Mouse (Mus musculus): ENCODE results near the gene Dhx9.
"Not testable (repeated sequence)": the region's sequence is repeated elsewhere in the genome, so short reads cannot be mapped to it uniquely, and the experiment has no call there.

Gene Dhx9

DNA sequence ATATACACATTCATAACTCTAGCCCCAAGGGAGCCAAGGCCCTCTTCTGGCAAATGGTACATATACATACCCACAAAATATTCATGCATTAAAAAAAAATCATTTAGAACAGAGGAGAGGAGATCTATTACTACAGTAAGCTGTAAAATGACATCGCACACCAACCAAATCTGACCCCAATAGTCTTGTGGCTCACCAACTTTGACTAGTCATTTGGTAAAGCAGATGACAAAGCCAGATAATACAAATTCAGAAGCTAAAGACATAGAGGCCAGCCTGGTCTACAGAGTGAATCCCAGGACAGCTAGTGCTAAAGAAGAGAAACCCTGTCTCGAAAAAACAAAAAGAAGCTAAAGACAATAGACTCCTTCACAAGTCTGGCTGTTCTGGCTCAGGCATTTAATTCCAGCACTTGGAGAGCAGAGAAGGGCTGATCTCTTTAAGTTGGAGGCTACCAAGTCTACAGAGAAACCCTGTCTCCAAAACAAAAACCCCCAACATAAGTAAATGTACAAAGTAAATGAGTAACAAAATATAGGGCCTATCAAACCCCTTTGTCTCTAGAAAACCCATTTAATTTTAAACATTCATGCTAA lies 2.2 kb downstream of the Dhx9 start:
- DNase-seq, result no peak

DNA sequence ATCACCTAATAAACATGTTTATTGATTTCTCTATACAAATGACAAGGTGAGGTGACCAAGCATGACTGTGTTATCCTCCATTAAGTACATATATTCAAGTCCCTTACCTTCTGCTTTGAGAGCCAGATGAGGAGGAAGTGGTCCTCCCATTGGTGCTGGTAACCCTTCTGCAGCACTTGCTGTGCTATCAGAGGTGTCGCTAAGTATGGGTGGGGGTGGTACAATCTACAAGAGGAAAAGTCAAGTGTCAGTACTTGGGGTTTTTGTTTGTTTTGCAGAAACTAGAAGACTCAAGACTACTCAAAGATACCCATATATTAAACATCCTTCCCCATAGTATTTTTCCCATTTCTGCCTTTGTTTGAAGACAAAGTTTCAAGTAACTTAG lies 6.4 kb downstream of the Dhx9 start:
- no peak for DNase-seq

DNA sequence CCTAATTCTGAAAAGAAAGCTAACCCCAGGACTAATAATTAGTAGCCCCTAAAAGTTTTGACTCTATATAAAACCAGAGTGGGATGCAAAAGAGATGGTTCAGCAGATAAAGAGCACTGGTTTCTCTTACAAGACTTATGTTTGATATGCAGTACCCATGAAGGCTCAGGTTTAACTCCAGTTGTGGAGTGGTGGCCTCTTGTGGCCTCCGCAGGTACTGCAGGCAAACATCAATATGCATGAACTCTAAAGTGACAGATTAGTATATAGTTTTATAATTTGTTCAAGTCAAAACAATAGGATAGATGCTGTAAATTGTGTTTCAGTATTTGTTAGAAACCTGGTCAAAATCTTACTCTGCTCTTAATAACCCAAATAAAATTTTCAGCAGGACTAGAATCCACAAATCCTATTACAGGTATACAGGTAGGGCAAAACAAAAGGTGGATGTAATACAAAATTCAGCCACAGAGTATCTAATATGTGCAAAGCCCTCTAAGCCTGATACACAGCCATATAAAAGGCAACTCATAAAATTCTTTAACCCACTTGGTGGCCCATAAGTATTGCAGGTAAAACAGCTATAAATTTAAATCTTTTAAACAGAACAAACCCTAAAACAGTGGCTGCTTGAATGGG lies 7.0 kb downstream of the Dhx9 start:
- peak; percentile 76 for DNase-seq

DNA sequence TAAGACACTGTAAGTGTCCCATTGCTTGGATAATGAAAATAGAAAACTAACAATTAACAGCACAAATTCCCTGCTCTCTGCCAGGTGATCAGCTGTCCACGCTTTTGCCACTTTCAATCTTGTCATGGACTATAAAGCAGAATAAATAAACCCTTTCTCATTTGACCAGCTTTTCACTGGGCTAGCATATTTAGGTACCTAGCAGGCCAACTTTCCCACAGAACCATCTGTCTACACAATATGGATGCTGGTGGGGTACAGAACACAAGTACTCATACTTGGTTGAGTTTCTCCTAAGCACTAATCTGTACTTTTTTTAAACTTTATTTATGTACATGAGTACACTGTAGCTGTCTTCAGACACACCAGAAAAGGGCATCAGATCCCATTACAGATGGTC lies 8.2 kb downstream of the Dhx9 start:
- no peak for DNase-seq

DNA sequence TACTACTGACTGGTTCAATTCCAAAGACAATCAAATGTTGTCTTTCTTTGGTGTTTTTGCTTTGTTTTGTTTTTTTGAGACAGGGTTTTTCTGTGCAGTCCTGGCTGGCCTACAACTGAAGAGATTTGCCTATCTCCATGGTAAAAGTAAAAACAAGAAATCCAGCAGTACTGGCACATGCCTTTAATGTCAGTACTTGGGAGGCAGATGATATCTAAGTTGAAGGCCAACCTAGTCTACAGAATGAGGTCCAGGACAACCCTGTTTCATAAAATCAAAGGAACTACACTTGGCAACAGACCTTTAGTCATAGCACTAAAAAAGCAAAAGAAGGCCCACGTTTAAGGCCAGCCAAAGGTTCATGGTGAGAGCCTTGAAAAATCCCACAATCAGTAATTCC lies 25.7 kb downstream of the Dhx9 start:
- DNase-seq, result no peak

DNA sequence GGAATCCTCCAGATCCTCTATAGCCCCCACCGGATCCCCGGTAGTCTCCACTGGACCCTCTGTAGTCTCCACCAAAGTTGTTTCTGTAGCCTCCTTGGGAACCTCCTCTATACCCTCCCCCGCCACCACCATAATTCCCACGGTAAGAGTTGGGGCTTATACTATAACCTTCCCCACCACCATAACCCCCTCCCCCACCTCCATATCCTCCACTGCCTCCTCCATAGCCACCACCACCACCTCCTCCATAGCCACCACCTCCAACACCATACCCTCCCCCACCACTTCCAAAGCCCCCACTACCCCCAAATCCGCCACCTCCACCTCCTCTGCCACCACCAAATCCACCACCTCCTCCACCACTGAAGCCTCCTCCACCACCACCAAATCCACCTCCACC lies 31.3 kb downstream of the Dhx9 start:
- DNase-seq, result no peak

DNA sequence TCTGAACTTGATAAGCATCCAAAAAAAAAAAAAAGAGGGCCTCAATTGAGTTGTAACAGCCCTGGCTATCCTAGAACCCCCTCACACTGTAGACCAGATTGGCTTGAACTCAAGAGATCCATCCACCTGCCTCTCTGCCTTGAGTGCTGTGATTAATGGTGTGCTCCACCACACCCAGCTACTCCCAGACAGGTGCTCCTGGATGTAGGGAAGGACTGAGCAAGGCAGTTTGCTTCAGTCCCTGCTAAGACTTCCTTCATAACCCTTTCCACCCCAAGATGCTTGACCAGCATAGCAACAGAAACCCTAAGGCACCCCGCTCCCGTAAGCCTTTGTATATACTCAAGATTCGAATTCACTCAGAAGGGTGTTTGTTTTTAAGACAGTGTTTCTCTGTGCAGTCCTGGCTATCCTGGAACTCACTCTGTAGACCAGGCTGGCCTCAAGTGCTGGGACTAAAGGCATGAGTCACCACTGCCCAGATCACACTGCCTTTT lies 34.3 kb downstream of the Dhx9 start:
- no peak for DNase-seq

DNA sequence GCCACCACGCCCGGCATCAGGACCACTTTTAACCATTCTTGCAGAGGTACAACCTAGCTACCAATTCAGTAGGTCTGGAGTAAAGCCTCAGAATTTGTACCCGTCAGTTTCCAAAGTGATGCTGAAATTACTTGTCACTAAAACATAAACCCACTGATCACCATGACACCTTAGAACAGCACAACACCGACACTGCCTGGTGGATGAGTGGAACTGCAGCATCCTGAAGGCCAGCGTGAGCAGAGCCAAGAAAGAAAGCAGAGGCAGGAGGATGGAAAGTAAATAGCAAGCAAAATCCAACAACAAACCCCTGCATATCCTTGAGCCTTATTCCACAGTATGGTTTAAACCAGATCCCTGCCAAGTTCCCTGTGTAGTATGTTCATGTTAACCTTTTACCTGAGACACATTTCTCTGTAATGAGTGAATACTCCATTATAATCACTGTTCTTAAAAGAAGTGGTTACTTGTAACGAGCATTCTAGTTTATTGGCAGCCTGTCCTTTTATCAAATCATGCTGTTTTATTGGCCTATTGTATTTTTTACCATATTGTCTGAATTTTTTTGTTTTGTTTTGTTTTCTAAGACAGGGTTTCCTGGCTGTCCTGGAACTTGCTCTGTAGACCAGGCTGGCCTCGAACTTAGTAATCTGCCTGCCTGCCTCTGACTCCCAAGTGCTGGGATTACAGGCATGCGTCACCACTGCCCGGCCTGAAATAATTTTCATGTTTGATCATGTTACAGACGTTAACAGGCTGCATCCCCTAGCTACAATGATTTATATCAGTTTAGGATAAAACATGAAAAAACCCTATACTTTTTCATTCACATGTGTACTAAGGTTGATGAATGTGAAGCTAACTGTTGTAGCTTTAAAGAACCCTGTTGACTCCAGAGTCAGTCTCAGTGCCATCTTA lies 36.0 kb downstream of the Dhx9 start:
- DNase-seq, result no peak

DNA sequence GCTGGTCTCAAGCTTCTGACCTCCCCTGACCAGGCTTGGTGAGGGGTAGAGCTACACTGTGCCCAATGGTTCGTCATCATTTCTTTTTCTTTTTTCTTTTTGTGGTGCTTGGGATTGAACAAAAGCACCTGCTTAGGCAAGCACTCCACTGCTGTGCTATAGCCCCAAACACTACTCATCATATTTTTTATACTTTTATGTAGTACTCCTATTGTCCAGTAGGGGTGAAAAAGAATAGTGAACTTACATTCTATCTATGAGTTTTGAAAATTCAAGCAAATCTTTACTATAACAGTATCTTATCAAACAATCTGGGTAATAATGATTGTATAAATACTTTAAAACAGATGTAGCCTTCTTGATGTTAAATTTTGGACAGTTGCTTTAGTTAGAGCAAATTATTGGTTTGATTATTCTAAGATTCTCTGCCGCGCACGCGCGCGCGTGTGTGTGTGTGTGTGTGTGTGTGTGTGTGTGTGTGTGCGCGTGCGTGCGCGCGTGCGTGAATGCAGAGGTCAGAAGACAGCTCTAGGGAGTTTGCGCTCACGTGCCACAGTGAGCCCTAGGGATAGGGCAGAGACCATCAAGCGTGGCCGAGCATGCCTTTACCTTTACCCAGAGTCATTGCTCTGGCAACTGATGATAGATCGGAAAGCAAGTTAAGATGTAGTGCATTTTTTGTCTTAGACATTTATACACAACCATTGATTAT lies 41.2 kb downstream of the Dhx9 start:
- no peak for DNase-seq

DNA sequence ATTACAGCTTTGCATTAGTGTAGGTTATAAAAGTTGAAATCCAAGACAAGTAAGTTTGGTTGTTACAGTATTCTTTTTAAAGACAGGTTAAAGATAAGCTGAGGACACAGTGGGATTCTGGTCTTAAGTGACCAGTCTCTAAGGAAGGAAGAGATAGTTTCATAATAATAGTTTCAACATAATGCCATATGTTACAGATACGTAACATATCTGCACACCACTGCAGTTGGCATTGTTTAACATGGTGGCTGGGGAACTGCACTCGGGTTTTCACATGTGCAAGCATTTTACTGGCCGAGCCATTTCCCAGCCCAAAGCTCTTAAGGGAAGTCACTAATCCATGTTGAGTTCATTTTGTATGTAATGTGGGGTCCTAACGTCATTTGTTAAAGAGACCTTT lies 43.8 kb downstream of the Dhx9 start:
- DNase-seq, result no peak

DNA sequence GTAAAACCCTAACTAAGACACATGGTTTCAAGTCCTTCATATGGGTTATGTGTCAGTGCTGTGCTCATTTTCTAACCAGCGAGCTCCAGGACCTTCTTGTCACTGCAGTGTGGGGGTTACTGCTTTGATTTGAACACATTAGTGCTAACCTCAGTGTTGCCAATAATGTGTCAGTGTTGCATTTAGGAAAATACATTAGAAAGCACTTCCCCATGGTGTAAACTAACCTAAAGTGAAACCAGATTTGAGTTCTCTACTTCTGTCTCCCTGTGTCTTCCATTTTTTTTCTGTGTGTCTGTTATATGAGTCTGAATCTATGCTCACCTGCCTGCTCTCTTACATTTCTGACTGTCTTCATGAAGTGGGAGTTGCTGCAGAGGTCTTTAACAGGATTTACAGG lies 44.4 kb downstream of the Dhx9 start:
- no peak for DNase-seq

DNA sequence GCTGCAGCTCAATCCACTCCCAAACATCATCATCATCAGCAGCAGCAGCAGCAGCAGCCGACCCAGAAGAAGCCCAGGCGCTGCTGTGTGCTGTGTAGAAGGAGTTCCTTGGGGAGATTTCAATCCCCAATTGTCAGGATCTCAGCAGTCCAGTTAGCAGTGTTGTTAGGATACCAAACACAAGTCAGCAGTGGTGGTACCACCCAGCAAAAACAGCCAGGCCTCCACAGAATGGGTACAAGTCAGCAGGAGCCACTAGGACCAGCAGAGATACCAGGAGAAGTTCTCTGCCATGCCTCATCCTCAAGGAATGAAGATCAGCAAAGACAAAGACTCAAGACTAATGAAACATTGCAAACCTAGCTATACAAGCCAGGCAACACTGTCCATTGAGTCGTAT lies 45.8 kb downstream of the Dhx9 start:
- no peak for DNase-seq

DNA sequence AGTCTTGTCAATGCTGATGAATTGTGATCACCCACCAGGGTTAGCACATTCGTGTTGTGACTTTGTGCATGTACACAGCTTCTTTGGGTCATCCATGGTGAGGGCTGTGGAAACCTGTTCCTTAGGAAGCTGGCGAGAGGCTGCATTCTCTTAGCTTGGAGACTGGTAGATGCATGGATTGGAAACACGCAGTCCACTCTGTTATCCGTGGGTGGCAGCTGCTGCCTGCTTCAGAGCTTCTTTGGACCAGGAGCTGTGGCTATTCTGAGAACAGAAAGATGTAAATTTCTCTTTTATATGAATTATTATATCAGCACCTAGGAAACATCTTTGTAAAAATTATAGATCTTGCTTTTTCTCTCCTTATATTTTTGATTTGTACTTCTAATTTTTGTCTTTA lies 46.7 kb downstream of the Dhx9 start:
- DNase-seq, result no peak

DNA sequence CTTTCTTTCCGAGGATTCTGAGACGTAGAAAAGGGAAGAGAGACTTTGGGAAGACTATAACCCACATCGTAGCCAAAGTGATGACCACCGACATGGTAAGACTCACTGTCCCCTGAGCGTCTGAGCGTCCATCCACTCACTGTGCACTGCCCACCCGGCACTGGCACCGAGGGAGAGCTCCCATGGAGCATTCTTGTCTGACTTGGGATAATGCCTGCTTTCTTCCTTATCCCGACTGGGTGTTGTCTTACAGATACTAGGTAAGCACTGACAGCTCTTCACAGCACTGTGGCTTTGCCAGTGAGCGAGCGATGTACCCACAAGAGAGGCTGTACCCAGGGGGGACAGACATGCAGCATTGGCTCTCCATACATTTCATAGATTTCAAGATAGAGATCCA lies 49.9 kb downstream of the Dhx9 start:
- no peak for DNase-seq

DNA sequence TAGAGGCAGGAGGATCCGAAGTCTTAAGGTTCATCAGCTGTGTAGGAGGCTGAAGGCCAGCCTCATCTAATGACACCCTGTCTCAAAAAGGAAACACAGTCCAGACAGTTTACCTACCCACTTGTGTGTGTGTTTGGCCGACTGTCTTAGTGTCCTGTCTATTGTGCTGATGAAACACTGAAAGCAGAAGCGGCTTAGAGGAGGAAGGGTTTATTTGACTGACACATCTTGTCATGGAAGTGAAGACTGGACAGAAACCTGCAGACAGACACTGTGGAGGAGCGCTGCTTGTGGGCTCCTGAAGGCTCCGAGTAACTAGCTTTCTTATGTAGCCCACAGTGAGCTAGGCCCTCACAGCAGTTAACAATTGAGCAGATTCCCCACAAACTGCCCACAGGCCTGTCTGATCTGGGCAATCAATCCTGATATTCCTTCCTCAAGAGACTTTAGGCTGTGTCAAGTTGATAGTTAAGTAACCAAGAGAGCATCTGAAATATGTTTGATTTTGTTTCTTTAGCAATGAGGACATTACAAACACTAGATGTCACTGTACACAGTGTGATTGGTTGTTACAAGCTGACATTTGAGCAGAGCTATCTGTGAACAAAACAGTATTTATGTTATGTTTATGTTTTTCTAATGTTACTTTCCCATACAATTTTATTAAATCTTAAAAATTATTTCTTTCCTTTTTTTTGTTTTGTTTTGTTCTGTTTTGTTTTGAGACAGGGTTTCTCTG lies 53.4 kb downstream of the Dhx9 start:
- no peak for DNase-seq

DNA sequence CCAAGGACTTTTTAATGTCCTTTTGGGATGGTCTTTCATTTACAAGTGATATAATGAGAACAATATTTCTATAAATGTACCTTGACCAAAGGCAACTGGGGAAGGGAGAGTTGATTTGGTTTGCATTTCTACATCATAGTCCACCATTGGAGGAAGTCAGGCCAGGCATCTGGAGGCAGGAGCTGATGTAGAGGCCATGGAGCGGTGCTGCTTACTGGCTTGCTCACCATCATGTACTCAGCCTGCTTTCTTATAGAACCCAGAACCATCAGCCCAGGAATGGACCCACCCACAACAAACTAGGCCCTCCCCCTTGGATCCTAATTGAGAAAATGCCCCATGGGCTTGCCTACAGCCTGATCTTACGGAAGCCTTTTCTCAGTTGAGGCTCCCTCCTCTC lies 55.1 kb downstream of the Dhx9 start:
- no peak for DNase-seq

DNA sequence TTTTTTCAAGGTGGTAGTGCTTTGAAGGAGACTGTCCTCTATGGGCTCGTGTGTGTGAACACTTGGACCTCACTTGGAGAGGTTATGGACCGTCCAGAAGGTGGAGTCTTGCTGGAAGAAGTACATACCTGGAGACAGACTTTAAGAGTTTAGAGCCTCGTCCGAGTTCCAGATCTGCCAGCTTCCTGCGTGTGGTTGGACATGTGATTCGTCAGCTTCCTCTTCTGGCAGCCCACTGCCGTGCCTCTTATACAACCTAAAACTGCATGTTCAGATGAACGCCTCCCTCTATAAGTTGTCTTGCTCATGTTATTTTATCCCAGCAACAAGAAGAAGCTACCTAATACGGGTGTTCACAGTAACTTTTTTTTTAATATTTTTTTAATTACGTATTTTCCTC lies 55.8 kb downstream of the Dhx9 start:
- no peak for DNase-seq

DNA sequence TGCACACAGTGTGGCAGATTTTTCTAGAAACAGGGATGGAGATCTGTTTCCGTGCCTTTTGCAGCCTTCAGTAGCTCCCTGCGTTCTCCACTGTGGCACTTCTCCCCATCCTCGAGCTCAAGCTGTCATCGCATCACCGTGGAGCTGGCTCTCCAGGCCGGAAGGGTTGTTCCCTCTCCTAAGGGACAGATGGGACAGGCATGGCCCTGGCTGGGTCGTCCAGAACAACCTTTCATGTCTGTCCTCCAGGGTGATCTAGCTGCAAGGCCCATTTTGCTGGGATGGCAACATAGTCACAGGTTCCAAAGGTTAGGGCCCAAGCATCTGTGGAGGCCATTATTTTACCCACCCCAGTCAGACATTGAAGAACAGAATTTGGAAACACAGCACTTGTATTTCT lies 56.3 kb downstream of the Dhx9 start:
- no peak for DNase-seq

DNA sequence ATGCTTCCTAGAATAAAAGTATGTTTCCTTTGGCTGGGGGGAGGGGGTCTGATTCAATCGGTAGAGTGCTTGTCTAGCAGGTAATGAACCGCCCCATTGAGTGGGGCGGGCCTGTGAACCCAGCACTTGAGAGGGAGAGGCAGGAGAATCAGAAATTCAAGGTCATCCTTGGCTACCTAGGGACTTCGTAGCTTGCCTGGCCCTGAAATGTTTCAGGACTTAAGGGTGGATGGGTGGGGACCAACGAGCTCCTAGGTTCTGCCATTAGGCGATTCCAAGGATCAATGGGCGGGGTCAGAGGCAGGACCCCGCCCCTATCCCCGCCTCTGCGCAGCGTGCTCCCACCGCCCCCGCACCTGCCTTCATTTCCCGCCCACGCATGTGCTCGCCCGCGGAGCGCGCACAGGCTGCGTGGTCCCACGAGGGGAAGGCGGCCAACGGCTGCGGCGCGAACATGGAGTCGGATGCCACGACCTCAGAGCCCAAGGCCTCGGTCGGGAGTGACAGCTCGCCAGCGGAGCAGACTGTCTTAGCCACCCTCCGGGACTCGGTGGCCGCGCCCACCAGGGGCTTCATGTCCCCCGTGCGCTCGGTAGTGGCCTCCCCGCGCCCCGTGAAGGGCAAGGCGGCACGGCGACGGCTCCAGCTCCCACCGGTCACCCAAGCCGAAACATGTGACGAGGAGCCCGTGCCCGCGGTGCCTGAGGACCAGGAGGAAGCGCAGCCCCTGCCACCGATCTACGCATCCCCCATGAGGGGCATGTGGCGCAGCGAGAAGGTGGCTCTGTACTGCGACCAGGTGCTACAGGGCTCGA lies 62.5 kb downstream of the Dhx9 start, which contains the start of gene Shcbp1l:
TSS of gene Shcbp1l (plus strand) at position 393 of the 815 bp plus-strand sequence.
- peak; percentile 92 for DNase-seq

DNA sequence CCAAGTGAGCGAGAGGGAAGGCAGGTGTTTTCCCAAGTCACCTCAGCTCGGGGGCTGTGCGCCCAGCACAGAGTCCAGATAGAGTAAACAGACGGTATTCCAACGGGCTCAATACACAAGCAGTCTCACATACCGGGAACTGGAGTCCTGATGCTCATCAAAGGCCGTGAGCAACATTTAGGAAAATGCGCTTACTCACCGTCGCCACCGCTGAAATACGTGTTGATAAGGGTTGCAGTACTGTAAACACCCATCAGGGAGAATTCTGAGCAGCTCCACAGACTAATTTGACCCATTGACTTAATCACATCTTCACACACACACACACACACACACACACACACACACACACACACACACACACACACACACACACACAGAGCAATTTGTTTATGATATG lies 63.2 kb downstream of the Dhx9 start:
- DNase-seq, result peak; percentile 85

DNA sequence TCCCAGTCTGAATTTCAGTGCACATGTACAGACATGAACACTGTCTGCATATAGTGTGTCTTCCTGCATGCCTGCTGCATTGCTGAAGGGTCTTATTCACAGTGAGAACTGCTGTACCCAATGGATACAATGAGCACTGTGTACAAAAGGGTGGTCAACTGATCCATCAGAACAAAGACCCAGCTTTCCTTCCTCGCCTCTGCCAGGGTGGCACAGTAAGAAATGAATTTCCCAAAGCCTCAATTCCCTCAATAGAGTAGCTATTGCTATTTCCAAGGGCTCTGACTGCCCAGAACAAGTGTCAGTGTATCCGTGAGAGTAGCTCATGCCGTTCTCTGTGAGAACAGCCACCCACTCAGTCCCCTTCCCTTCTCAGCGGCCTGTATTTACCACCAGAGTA lies 69.7 kb downstream of the Dhx9 start:
- DNase-seq, result not testable (repeated sequence)

Measured in liver (tissue).